Mouse (Mus musculus) heart, embryonic 12.5 days (tissue): ENCODE data around the gene Prss35. TPM values are rescaled to one million over a fixed set of nuclear protein-coding genes. Genes with fewer than 3 reads are reported as not detected.

Source experiments
- ATAC-seq: fragments of 200-750 bp; cut with Nextera tagmentation; 2 replicates; pipeline ENCODE4 v1.8.0; 2017; ENCODE audit warnings: moderate TSS enrichment, moderate library complexity; ENCODE audit not compliant: insufficient number of reproducible peaks, low FRiP score
- H3K27ac ChIP-seq: fragments of 300-500 bp; sonication (generic); 2 replicates; pipeline ENCODE4 v1.5.1; 2016; ENCODE audit warnings: mild to moderate bottlenecking, moderate library complexity; ENCODE audit not compliant: poor library complexity, severe bottlenecking
- H3K27me3 ChIP-seq: fragments of 300-500 bp; sonication (generic); replicated peaks from 2 replicates; pipeline ENCODE4 v1.6.1; 2016; ENCODE audit warnings: mild to moderate bottlenecking, moderate library complexity
- H3K36me3 ChIP-seq: fragments of 300-500 bp; sonication (generic); 2 replicates; pipeline ENCODE4 v1.6.1; 2016; ENCODE audit warnings: mild to moderate bottlenecking, moderate library complexity
- H3K4me1 ChIP-seq: fragments of 300-500 bp; sonication (generic); replicated peaks from 2 replicates; pipeline ENCODE4 v1.6.1; 2016; ENCODE audit warnings: mild to moderate bottlenecking
- H3K4me2 ChIP-seq: fragments of 300-500 bp; sonication (generic); 2 replicates; pipeline ENCODE4 v1.6.1; 2016; ENCODE audit warnings: mild to moderate bottlenecking, moderate library complexity
- H3K4me3 ChIP-seq: fragments of 300-500 bp; sonication (generic); 2 replicates; pipeline ENCODE4 v1.5.1; 2016; ENCODE audit warnings: mild to moderate bottlenecking
- H3K9ac ChIP-seq: fragments of 300-500 bp; sonication (generic); 2 replicates; pipeline ENCODE4 v1.6.1; 2016; ENCODE audit warnings: mild to moderate bottlenecking, moderate library complexity
- H3K9me3 ChIP-seq: fragments of 300-500 bp; sonication (generic); replicated peaks from 2 replicates; pipeline ENCODE4 v1.6.1; 2016; ENCODE audit warnings: mild to moderate bottlenecking, moderate library complexity
- WGBS: fragments of 180-500 bp; shearing (Covaris S2); methylation state at CpG from one replicate; pipeline ENCODE4 v1.1.7; 2016; 5-methylcytosine and 5-hydroxymethylcytosine counted together
- polyA plus RNA-seq: library from polyadenylated mRNA; unstranded; fragments of >200 nt; fragmentation: Nextera tagmentation; extraction: Ambion mirVana; gene quantifications from 2 replicates; pipeline ENCODE4 v1.2.1, GENCODE M21; 2016

Prss35 gene
- polyA plus RNA-seq, 1 experiment from 2014 or later, result 32.7 TPM

DNA sequence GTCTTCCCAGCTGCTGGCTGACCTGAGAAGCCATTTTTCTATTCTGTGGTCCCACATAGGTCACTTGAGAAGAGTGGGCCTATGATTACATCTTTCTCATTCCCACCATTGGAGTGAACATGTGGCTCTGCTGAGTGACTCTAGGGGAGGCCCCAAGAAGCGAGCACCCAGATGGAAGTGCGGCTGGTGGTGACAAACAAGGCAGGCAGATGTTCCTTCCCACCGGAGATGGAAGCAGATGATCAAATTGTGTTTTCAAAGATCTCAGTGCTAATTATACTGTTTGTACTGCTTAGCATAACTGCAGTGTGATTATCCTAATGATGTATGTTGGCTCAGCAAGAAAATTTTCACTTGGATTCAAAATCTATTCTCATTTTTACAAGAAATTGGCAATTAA, 29.4 kb upstream of the Prss35 start:
- peaks cover 8% of the 10 kb centered on the region; the same call in 1 of the 2 replicates for H3K4me1 ChIP-seq
- 89% methylated on average over 3 of the region's 3 CpGs for WGBS
- no peaks in the 10 kb centered on the region for H3K36me3 ChIP-seq
- no peak overlapping the region for H3K27ac ChIP-seq
- H3K27me3 ChIP-seq, result no peaks in the 10 kb centered on the region
- no peak overlapping the region for H3K4me3 ChIP-seq
- H3K4me2 ChIP-seq, result no peak overlapping the region
- no peak overlapping the region for H3K9ac ChIP-seq
- no peaks in the 10 kb centered on the region for H3K9me3 ChIP-seq
- ATAC-seq, result no peak

DNA sequence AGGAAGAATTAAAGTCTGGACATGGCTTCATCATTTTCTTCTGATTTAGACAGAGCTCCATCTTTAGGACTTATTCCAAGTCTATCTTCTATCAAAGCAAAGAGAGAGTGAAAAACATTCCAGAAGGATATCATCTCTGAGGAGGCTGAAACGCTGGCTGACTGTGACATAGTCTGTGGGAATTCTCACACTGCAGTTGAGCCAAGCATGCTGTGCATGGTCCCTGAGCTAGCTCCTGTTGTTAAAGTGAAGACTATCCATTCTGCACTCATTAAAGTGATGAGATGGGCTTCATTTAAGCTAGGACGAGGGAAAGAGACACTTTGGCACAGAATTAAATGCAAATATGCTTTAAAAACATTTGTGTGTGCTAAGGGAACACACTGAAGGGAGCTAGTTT, 26.9 kb upstream of the Prss35 start:
- no peak overlapping the region for H3K9ac ChIP-seq
- H3K27ac ChIP-seq, result no peak overlapping the region; the same call in 1 of the 2 replicates
- no peaks in the 10 kb centered on the region for H3K36me3 ChIP-seq
- no peak for ATAC-seq
- no peak overlapping the region for H3K4me3 ChIP-seq
- peaks cover 12% of the 10 kb centered on the region; the same call in 1 of the 2 replicates for H3K4me1 ChIP-seq
- WGBS, result 43% methylated on average over 2 of the region's 2 CpGs
- H3K4me2 ChIP-seq, result no peak overlapping the region
- no peaks in the 10 kb centered on the region for H3K9me3 ChIP-seq
- H3K27me3 ChIP-seq, result no peaks in the 10 kb centered on the region

DNA sequence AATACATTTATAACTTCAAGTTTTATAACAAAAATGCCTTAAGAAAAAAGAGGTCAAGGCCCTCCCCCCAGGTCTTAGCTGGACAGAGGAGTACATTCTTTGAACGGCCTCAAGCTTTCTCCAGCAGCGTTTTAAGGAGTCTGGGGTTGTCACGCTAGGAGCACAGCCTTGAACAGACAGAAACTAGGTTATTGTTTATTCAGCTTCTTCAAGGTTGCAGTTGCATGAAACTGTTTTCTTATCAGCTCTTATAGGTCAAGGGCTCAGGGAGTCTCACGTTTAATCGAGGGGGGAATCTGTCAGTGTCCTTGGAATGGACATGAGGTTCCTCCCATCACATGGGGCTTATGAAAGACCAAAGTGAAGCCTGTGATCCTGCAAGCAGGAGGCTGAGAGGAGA, 26.3 kb upstream of the Prss35 start:
- Histone ChIP-seq H3K27me3 (no peaks in the 10 kb centered on the region), H3K4me1 (peaks cover 12% of the 10 kb centered on the region; the same call in 1 of the 2 replicates), H3K4me2 (no peak overlapping the region), H3K36me3 (no peaks in the 10 kb centered on the region), H3K9me3 (no peaks in the 10 kb centered on the region), H3K4me3 (no peak overlapping the region), H3K9ac (no peak overlapping the region), H3K27ac (no peak overlapping the region)
- ATAC-seq, result no peak
- WGBS, result 55% methylated on average over 5 of the region's 5 CpGs

DNA sequence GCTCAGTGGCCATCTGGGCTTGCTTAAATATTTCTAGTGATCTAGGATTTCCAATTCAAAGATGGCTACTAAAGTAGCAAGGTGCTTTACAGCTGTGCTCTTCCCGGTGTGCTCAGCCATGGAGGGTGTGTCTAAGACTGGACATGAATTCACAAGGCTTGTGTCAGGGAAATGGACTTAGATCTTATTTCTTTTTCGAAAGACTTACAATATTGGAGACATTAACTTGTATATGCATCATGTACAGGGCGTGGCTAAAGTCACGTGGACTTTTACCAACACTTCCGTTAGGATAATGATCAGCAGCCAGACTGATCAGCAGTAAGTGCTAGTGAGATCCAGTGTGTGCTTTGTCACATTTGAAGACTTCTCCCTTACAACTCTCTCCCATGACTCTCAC, 23.2 kb upstream of the Prss35 start:
- Histone ChIP-seq H3K4me1 (peaks cover 12% of the 10 kb centered on the region; the same call in 1 of the 2 replicates), H3K4me2 (no peak overlapping the region), H3K9ac (no peak overlapping the region), H3K36me3 (no peaks in the 10 kb centered on the region), H3K4me3 (no peak overlapping the region), H3K27ac (no peak overlapping the region), H3K27me3 (no peaks in the 10 kb centered on the region), H3K9me3 (no peaks in the 10 kb centered on the region)
- no peak for ATAC-seq
- WGBS, result 87% methylated on average over 5 of the region's 5 CpGs

DNA sequence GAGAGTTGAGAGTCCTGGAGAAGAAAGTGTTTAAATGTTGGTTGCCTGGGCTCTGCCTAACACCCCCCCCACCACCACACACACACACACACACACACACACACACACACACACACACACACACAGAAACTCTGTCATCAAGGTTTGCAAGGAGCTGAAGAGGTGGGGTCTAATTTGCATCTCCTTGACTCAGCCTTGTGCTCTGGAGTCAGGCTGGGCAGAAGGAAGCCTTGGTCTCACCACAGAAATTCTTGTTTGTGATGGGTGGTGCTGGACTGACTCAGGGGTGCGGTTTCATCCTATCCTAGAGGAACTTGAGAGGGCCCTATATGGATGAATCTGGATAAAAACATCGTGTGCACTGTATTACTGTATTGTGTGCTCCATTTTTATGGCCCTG, 22.7 kb upstream of the Prss35 start:
- no peaks in the 10 kb centered on the region for H3K36me3 ChIP-seq
- peaks cover 12% of the 10 kb centered on the region; the same call in 1 of the 2 replicates for H3K4me1 ChIP-seq
- ATAC-seq, result no peak
- no peak overlapping the region for H3K4me3 ChIP-seq
- no peak overlapping the region for H3K4me2 ChIP-seq
- no peak overlapping the region for H3K27ac ChIP-seq
- H3K9ac ChIP-seq, result no peak overlapping the region
- no peaks in the 10 kb centered on the region for H3K27me3 ChIP-seq
- WGBS, result 75% methylated on average over 2 of the region's 2 CpGs
- H3K9me3 ChIP-seq, result no peaks in the 10 kb centered on the region

DNA sequence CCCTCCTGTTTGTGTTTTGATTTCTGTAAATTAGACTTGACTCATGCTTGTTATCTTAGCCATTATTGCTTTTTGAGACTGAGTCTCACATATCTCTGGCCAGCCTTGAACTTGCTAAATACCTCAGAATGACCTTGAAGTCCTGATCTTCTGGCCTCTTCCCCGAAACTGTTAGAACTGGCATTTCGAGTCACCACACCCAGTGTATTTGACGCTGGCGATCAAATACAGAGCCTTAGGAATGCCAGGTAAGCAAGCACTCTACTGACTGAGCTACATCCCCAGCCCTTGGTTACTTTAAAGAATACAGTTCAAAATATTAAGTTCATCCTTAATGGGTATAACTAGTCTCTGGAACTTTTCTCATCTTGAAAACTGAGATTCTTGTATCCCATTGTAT, 18.4 kb upstream of the Prss35 start:
- H3K27me3 ChIP-seq, result no peaks in the 10 kb centered on the region
- no peak for ATAC-seq
- H3K9me3 ChIP-seq, result no peaks in the 10 kb centered on the region
- no peak overlapping the region for H3K9ac ChIP-seq
- peaks cover 3% of the 10 kb centered on the region; the same call in 1 of the 2 replicates for H3K4me1 ChIP-seq
- H3K36me3 ChIP-seq, result no peaks in the 10 kb centered on the region
- H3K4me3 ChIP-seq, result no peak overlapping the region
- no peak overlapping the region for H3K4me2 ChIP-seq
- no peak overlapping the region for H3K27ac ChIP-seq
- WGBS, result 83% methylated on average over 4 of the region's 4 CpGs

DNA sequence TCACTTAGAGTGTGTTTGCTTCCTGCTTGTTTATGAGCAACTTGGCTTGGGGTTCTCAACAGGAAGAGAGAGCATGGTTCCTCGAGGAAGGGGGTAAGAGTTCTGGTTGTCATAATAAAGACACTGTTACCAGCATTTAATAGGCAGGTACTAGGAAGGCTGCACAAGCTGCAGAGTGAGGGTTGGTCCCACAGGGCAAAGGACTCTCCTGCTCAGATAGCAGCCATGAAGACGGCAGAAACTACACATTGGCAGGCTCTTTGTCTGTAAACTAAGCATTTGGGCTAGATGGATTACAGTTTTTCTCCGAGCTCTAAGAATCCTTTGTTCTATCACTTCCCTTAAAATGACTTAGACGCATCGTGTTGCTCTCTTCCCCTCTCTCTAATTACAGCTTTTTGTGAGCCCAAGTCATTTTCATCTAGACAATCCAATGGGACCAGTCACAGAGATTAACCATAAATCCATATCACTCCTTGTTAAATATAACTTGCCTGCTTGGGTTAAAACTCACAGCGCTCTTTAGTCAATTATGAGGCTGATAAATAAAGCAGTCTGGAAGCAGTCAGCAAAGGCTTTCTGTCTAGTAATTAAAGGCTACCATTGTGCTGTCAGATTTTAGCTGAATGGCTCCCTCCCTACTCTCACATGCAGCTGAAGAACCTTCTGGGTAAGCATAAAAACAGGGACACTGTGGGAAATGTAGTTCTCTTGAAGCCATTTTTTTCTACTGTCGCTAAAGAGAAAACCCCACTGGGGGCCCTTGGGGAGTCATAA, 17.7 kb upstream of the Prss35 start:
- H3K9me3 ChIP-seq, result no peaks in the 10 kb centered on the region
- H3K36me3 ChIP-seq, result no peaks in the 10 kb centered on the region
- no peak overlapping the region for H3K9ac ChIP-seq
- WGBS, result 58% methylated on average over 7 of the region's 7 CpGs
- peaks cover 3% of the 10 kb centered on the region; the same call in 1 of the 2 replicates for H3K4me1 ChIP-seq
- no peak for ATAC-seq
- H3K27ac ChIP-seq, result no peak overlapping the region
- no peaks in the 10 kb centered on the region for H3K27me3 ChIP-seq
- H3K4me2 ChIP-seq, result no peak overlapping the region
- H3K4me3 ChIP-seq, result no peak overlapping the region

DNA sequence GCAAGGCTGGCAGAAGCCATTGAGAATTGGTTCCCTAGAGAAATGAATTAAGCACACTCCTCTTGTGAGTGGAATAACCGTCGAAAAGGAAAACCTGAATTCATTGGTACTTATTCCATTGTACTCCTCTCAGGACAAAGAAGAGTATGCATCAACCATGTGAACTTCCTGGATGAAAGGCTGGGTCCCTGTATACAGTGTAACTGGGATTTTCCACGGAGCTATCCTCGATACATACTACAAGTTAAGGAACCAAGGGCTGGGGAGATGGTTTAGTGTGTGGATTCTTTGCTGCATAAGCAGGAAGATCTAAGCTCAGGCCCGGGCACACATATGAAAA, 17.1 kb upstream of the Prss35 start:
- Histone ChIP-seq H3K4me2 (no peak overlapping the region), H3K36me3 (no peaks in the 10 kb centered on the region), H3K9me3 (no peaks in the 10 kb centered on the region), H3K9ac (no peak overlapping the region), H3K4me1 (peaks cover 3% of the 10 kb centered on the region; the same call in 1 of the 2 replicates), H3K27me3 (no peaks in the 10 kb centered on the region), H3K27ac (no peak overlapping the region), H3K4me3 (no peak overlapping the region)
- 91% methylated on average over 5 of the region's 5 CpGs for WGBS
- ATAC-seq, result no peak

DNA sequence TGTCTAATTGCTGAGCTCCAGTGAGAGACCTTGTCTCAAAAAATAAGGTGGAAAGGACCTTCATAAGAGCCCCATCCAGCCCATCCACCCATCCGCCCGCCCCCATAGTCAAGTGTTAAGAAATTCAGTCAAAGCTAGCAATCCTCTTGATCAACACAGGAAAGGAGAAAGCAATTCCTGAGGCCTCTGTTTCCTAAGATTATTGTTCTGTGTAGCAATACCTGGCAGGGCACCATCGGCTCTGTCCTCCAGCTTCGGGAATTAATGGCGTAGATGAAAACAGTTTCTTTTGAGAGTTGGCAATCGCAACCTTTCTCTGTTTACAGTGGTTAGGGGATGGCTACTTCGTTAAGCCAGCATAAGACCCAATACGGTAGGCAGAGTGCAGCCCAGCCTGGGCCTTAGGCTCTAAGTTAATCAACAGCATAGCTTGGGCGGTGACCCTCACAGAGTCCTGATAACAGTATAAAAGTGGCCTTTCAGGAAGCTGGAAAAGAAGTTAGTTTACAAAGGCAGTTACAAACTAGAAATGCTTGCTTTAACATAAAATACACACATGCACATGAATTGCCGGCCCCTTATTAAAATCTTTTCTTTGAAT, 15.1 kb upstream of the Prss35 start:
- H3K4me2 ChIP-seq, result no peak overlapping the region
- no peaks in the 10 kb centered on the region for H3K27me3 ChIP-seq
- H3K27ac ChIP-seq, result no peak overlapping the region
- no peak overlapping the region for H3K9ac ChIP-seq
- no peaks in the 10 kb centered on the region for H3K9me3 ChIP-seq
- peaks cover 3% of the 10 kb centered on the region; the same call in 1 of the 2 replicates for H3K4me1 ChIP-seq
- no peaks in the 10 kb centered on the region for H3K36me3 ChIP-seq
- H3K4me3 ChIP-seq, result no peak overlapping the region
- WGBS, result 65% methylated on average over 10 of the region's 10 CpGs
- ATAC-seq, result no peak

DNA sequence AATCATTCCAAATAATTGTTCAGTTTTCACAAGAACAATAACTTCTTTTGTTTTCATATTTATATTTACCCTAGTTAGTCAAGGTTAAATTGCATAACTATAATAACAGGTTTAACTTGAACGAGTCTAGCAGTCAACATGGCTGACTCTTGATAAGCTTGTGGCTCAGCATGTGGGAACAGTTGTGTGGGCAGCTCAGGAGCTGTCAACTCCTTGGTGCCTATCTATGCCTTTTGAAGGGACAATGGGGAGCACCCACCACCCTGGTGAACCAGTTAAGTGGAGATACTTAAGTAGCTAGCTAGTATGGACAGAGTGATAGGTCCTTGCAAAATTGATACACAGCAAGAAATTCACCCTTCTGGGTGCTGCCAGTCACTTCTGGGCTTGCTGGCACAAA, 14.4 kb upstream of the Prss35 start:
- Histone ChIP-seq H3K36me3 (no peaks in the 10 kb centered on the region), H3K4me1 (peaks cover 3% of the 10 kb centered on the region; the same call in 1 of the 2 replicates), H3K9ac (no peak overlapping the region), H3K4me3 (no peak overlapping the region), H3K4me2 (no peak overlapping the region), H3K27me3 (no peaks in the 10 kb centered on the region), H3K9me3 (no peaks in the 10 kb centered on the region), H3K27ac (no peak overlapping the region)
- 22% methylated on average over 1 of the region's 1 CpGs for WGBS
- ATAC-seq, result no peak

DNA sequence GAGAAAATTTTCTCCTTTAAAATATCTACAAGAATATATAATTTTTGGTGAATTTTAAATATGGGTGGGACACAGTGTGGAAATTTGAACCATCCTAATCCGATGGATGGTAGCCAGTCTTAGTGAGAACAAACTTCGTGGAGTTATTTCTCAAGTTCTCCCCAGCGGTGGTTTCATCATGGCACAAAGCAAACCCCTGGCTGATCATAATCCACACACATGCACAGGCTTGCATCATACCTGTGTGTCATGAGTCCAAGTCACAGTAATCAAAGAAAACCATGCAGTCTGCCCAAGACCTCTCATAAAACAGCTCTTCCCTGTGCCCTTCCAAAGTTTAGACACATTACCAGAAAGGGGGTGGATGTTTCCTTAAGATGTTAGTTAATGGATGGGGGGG, 13.6 kb upstream of the Prss35 start:
- H3K4me1 ChIP-seq, result peaks cover 3% of the 10 kb centered on the region; the same call in 1 of the 2 replicates
- no peaks in the 10 kb centered on the region for H3K36me3 ChIP-seq
- no peak overlapping the region for H3K4me2 ChIP-seq
- H3K9me3 ChIP-seq, result no peaks in the 10 kb centered on the region
- no peak overlapping the region for H3K9ac ChIP-seq
- H3K27me3 ChIP-seq, result no peaks in the 10 kb centered on the region
- WGBS, result 91% methylated on average over 3 of the region's 3 CpGs
- no peak overlapping the region for H3K4me3 ChIP-seq
- H3K27ac ChIP-seq, result no peak overlapping the region
- no peak for ATAC-seq
